Mouse (Mus musculus): ENCODE results near the gene Lancl1. TPM values are rescaled to one million over a fixed set of nuclear protein-coding genes. Genes with fewer than 3 reads are reported as not detected.

Lancl1 gene
- polyA plus RNA-seq, 1 experiment from 2014 or later: 85.4 TPM

DNA sequence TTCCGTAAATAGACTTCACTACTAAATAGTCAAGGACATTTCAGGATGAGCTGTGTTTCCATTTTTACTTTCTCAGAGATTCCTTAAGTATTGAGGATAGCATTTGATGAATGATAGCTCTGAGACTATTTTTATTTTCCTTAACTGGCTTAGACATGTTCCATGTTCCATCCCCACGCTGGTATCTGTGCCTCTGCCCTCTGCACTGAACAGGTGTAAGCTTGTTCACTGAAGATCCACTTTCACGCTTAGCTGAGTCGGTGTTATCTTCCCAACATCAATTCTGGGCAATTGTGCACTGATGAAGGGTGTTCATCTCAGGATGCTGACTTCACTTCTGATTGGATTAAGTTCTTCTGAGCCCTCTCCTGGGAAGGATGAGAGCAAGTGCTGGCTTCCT, 73.8 kb downstream of the Lancl1 start:
- H3K27me3 ChIP-seq (ENCODE audit: control insufficient read depth, insufficient read depth, low read length): no peaks in the 10 kb centered on the region
- H3K36me3 ChIP-seq (ENCODE audit: control insufficient read depth, insufficient read depth, low read length): no peaks in the 10 kb centered on the region
- H3K4me3 ChIP-seq (ENCODE audit: control insufficient read depth in 1 of 2, insufficient read depth in 1 of 2, low read depth in 1 of 2, low read length in 2 of 2): no peak overlapping the region
- no peak overlapping the region for H3K9ac ChIP-seq (ENCODE audit: low read length)
- no peak for ATAC-seq (ENCODE audit: insufficient number of reproducible peaks, insufficient read depth, low FRiP score, low read depth)
- no peaks in the 10 kb centered on the region for H3K9me3 ChIP-seq (ENCODE audit: control insufficient read depth, low read length)
- H3K4me1 ChIP-seq (ENCODE audit: control insufficient read depth in 2 of 2, insufficient read depth in 2 of 2, low read length in 2 of 2): peaks cover 0 to 3% of the 10 kb centered on the region in 2 experiments; a peak in 1 of 4 replicates
- 66% methylated on average over 4 of the region's 4 CpGs for whole genome bisulfite sequencing
- no peak overlapping the region for H3K4me2 ChIP-seq (ENCODE audit: low read length)
- H3K27ac ChIP-seq (replicated peaks in 1 of 2; ENCODE audit: control insufficient read depth in 1 of 2, insufficient read depth in 1 of 2, low read depth in 2 of 2, low read length in 2 of 2): no peak overlapping the region

DNA sequence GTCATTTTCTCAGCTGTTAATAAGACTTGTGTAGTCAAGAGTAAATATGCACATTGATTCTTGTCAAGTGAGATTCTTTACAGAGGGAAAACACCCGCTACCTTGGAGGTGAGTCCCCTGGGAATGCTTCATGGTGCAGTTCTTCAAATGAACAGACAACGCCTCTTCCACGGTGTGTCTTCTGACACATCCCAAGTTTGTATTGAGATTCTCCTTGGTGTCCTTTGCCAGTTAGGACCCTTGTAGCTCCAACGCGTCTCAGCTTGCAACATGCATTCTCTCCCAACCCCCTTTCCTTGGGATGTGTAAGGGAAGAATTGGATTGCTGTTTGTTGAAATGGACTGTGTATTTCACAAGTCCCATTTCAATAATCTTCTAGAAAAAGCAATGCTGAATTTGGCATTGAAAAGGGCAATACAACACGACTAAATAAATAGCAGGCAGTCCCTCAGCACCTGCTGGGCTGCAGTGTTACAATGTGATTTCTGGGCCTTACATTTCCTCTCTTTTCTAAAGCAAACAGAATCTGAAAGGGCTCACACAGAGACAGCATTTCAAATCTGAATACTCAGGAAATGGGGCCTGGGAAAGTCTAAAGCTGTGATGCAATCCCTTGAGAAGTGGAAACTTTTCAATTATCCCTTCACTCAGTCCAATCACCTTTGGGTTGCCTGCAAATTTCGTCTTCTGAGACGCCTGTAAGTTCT, 78.0 kb downstream of the Lancl1 start:
- WGBS: 50% methylated on average over 8 of the region's 8 CpGs

DNA sequence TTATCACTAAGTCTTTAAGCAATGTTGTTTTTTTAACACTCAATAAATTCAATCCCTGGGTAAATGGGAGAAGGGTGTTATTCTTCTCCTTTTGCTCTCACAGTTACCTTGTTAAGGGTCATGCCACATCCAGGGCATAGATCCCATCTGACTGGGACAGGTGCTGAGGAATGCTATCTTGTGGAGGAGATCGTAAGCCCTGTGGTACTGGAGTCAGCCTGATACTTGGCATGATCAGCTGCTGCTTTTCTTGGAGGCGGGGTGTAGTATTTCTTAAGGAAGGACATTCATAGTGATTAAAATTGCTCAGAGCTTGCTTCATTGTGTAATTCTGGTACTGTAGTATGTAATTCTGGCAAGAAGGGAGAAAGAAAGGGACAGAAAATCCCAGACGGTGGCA, 81.3 kb downstream of the Lancl1 start:
- Histone ChIP-seq H3K9ac (ENCODE audit: low read length) (no peak overlapping the region), H3K4me1 (ENCODE audit: control insufficient read depth in 2 of 2, insufficient read depth in 2 of 2, low read length in 2 of 2) (no peaks in the 10 kb centered on the region; a peak in 1 of 4 replicates), H3K27ac (replicated peaks in 1 of 2; ENCODE audit: control insufficient read depth in 1 of 2, insufficient read depth in 1 of 2, low read depth in 2 of 2, low read length in 2 of 2) (no peak overlapping the region), H3K36me3 (ENCODE audit: control insufficient read depth, insufficient read depth, low read length) (no peaks in the 10 kb centered on the region), H3K27me3 (ENCODE audit: control insufficient read depth, insufficient read depth, low read length) (no peaks in the 10 kb centered on the region), H3K4me2 (ENCODE audit: low read length) (no peak overlapping the region), H3K4me3 (ENCODE audit: control insufficient read depth in 1 of 2, insufficient read depth in 1 of 2, low read depth in 1 of 2, low read length in 2 of 2) (no peak overlapping the region), H3K9me3 (ENCODE audit: control insufficient read depth, low read length) (peaks cover 12% of the 10 kb centered on the region)
- WGBS: 85% methylated on average over 3 of the region's 3 CpGs
- no peak for ATAC-seq (ENCODE audit: insufficient number of reproducible peaks, insufficient read depth, low FRiP score, low read depth)

More for the DNA sequence above, 78.0 kb downstream of the Lancl1 start:
- Histone ChIP-seq H3K9me3 (ENCODE audit: control insufficient read depth, low read length) (peaks cover 10% of the 10 kb centered on the region), H3K36me3 (ENCODE audit: control insufficient read depth, insufficient read depth, low read length) (no peaks in the 10 kb centered on the region), H3K27ac (replicated peaks in 1 of 2; ENCODE audit: control insufficient read depth in 1 of 2, insufficient read depth in 1 of 2, low read depth in 2 of 2, low read length in 2 of 2) (no peak overlapping the region), H3K9ac (ENCODE audit: low read length) (no peak overlapping the region), H3K4me1 (ENCODE audit: control insufficient read depth in 2 of 2, insufficient read depth in 2 of 2, low read length in 2 of 2) (peaks cover 0 to 3% of the 10 kb centered on the region in 2 experiments; a peak in 2 of 4 replicates), H3K27me3 (ENCODE audit: control insufficient read depth, insufficient read depth, low read length) (no peaks in the 10 kb centered on the region), H3K4me3 (ENCODE audit: control insufficient read depth in 1 of 2, insufficient read depth in 1 of 2, low read depth in 1 of 2, low read length in 2 of 2) (no peak overlapping the region), H3K4me2 (ENCODE audit: low read length) (no peak overlapping the region)
- ATAC-seq (ENCODE audit: insufficient number of reproducible peaks, insufficient read depth, low FRiP score, low read depth): 0 out of 2 replicates have a peak, but pooled peaks have one; percentile 43

DNA sequence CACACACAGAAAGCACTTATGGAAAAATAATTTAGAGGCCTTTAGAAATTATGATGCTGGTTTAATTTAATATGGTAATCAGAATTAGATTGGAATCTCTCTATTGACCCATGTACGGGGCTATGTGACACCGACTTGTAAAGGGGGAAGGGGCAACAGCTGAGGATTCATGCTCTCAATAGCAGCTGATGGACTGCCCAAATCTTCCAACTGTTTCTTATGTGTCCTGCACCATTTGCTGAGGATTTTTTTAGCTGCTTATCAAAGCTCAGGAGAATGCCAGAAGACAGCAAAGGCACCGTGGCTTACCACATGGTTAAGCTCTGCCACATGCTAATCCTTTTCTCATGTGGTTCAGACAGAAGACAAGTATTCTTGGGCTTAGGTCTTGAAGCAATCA, 87.6 kb downstream of the Lancl1 start:
- 66% methylated on average over 3 of the region's 3 CpGs for WGBS
- no peak for ATAC-seq (ENCODE audit: insufficient number of reproducible peaks, insufficient read depth, low FRiP score, low read depth)
- H3K36me3 ChIP-seq (ENCODE audit: control insufficient read depth, insufficient read depth, low read length): no peaks in the 10 kb centered on the region
- peaks cover 7% of the 10 kb centered on the region for H3K9me3 ChIP-seq (ENCODE audit: control insufficient read depth, low read length)
- H3K27ac ChIP-seq (replicated peaks in 1 of 2; ENCODE audit: control insufficient read depth in 1 of 2, insufficient read depth in 1 of 2, low read depth in 2 of 2, low read length in 2 of 2): no peak overlapping the region
- no peak overlapping the region for H3K4me2 ChIP-seq (ENCODE audit: low read length)
- H3K4me3 ChIP-seq (ENCODE audit: control insufficient read depth in 1 of 2, insufficient read depth in 1 of 2, low read depth in 1 of 2, low read length in 2 of 2): no peak overlapping the region
- no peaks in the 10 kb centered on the region for H3K4me1 ChIP-seq (ENCODE audit: control insufficient read depth in 2 of 2, insufficient read depth in 2 of 2, low read length in 2 of 2)
- no peaks in the 10 kb centered on the region for H3K27me3 ChIP-seq (ENCODE audit: control insufficient read depth, insufficient read depth, low read length)
- no peak overlapping the region for H3K9ac ChIP-seq (ENCODE audit: low read length)

Other genes starting within 250 kb of the Lancl1 start
- 10.5 and 13.8 TPM in 2 replicates for gene Kansl1l, start 221.3 kb downstream of the Lancl1 start, polyA plus RNA-seq (2014; fragmentation: Nextera tagmentation; extraction: Ambion mirVana)
- gene Acadl, start 175.6 kb downstream of the Lancl1 start, polyA plus RNA-seq (2014; fragmentation: Nextera tagmentation; extraction: Ambion mirVana): 720 and 759 TPM in 2 replicates
- 491 and 610 TPM in 2 replicates for gene Myl1, start 93.5 kb downstream of the Lancl1 start, polyA plus RNA-seq (2014; fragmentation: Nextera tagmentation; extraction: Ambion mirVana)
- gene Cps1, start 84.2 kb upstream of the Lancl1 start, polyA plus RNA-seq (2014; fragmentation: Nextera tagmentation; extraction: Ambion mirVana): 0.11 and 0.12 TPM in 2 replicates

Measured in heart, embryonic 14.5 days (tissue).